Mouse (Mus musculus): ENCODE results near the gene Vamp4. TPM values are rescaled to one million over a fixed set of nuclear protein-coding genes. Genes with fewer than 3 reads are reported as not detected.
A peak's percentile ranks its signal among the peaks of the same experiment; 100 is the strongest.
"Not testable (repeated sequence)": the region's sequence is repeated elsewhere in the genome, so short reads cannot be mapped to it uniquely, and the experiment has no call there.

Gene Vamp4
- total RNA-seq, 4 experiments from 2014 or later: 93.7 to 107 (median 101) TPM

- DNase-seq (ENCODE audit: low spot score in 2 of 2): no peak
Measured at GRCm38 (mm10) chr1:162588606-162589005, 18.3 kb downstream of the Vamp4 start.

GRCm38 (mm10) chr1:162589443-162589842, 19.1 kb downstream of the Vamp4 start:
- no peak for DNase-seq (ENCODE audit: low spot score in 2 of 2)

- no peak for DNase-seq (ENCODE audit: low spot score in 2 of 2)
Measured at GRCm38 (mm10) chr1:162590415-162590997, 20.2 kb downstream of the Vamp4 start.

- no peak for DNase-seq (ENCODE audit: low spot score in 2 of 2)
Measured at GRCm38 (mm10) chr1:162597379-162598102, 27.2 kb downstream of the Vamp4 start.

- no peak for DNase-seq (ENCODE audit: low spot score in 2 of 2)
Measured at GRCm38 (mm10) chr1:162599617-162600016, 29.3 kb downstream of the Vamp4 start.

- no peak for DNase-seq (ENCODE audit: low spot score in 2 of 2)
Measured at GRCm38 (mm10) chr1:162601288-162601687, 31.0 kb downstream of the Vamp4 start.

GRCm38 (mm10) chr1:162608127-162608526, 37.8 kb downstream of the Vamp4 start:
- DNase-seq (ENCODE audit: low spot score in 2 of 2): no peak

GRCm38 (mm10) chr1:162609633-162610250, 39.4 kb downstream of the Vamp4 start:
- no peak for DNase-seq (ENCODE audit: low spot score in 2 of 2)

GRCm38 (mm10) chr1:162611191-162611590, 40.9 kb downstream of the Vamp4 start:
- no peak for DNase-seq (ENCODE audit: low spot score in 2 of 2)

- peak in 1 of 2 experiments; percentile 19 for DNase-seq (ENCODE audit: low spot score in 2 of 2)
Measured at GRCm38 (mm10) chr1:162615511-162615910, 45.2 kb downstream of the Vamp4 start.

- DNase-seq (ENCODE audit: low spot score in 2 of 2): no peak
Measured at GRCm38 (mm10) chr1:162620487-162620886, 50.2 kb downstream of the Vamp4 start.

- DNase-seq (ENCODE audit: low spot score in 2 of 2): no peak
Measured at GRCm38 (mm10) chr1:162623895-162624294, 53.6 kb downstream of the Vamp4 start.

- no peak for DNase-seq (ENCODE audit: low spot score in 2 of 2)
Measured at GRCm38 (mm10) chr1:162625229-162625628, 54.9 kb downstream of the Vamp4 start.

GRCm38 (mm10) chr1:162627821-162628220, 57.5 kb downstream of the Vamp4 start:
- not testable (repeated sequence) for DNase-seq (ENCODE audit: low spot score in 2 of 2)

GRCm38 (mm10) chr1:162628326-162628725, 58.0 kb downstream of the Vamp4 start:
- DNase-seq (ENCODE audit: low spot score in 2 of 2): not testable (repeated sequence)

GRCm38 (mm10) chr1:162635291-162635931, 65.1 kb downstream of the Vamp4 start:
- not testable (repeated sequence) for DNase-seq (ENCODE audit: low spot score in 2 of 2)

GRCm38 (mm10) chr1:162636516-162636915, 66.2 kb downstream of the Vamp4 start:
- no peak for DNase-seq (ENCODE audit: low spot score in 2 of 2)

GRCm38 (mm10) chr1:162638535-162638934, 68.2 kb downstream of the Vamp4 start:
- no peak for DNase-seq (ENCODE audit: low spot score in 2 of 2)

- no peak for DNase-seq (ENCODE audit: low spot score in 2 of 2)
Measured at GRCm38 (mm10) chr1:162639051-162639750, 68.9 kb downstream of the Vamp4 start, which contains the start of gene Myoc. Gene Myoc (plus strand): TSS chr1:162639155.

GRCm38 (mm10) chr1:162639861-162640260, 69.5 kb downstream of the Vamp4 start:
- DNase-seq (ENCODE audit: low spot score in 2 of 2): no peak

GRCm38 (mm10) chr1:162642591-162642990, 72.3 kb downstream of the Vamp4 start:
- no peak for DNase-seq (ENCODE audit: low spot score in 2 of 2)

Data from layer of hippocampus, adult 8-10 months (tissue).